Mouse (Mus musculus) CH12.LX (cell line): Measurements from ENCODE around the gene Prickle3. TPM values are rescaled to one million over a fixed set of nuclear protein-coding genes. Genes with fewer than 3 reads are reported as not detected.
A peak's percentile ranks its signal among the peaks of the same experiment; 100 is the strongest.
"Not testable (repeated sequence)": the region's sequence is repeated elsewhere in the genome, so short reads cannot be mapped to it uniquely, and the experiment has no call there.

ENCODE experiments used
- DNase-seq: peaks from one replicate; pipeline ENCODE4 v3.0.0-alpha.2; 2013; ENCODE audit errors: extremely low read depth
- H3K27ac ChIP-seq: 2 replicates; pipeline ENCODE4 v1.5.1; 2012; ENCODE audit warnings: low read depth, mild to moderate bottlenecking, control low read depth, moderate library complexity; ENCODE audit not compliant: insufficient read depth
- H3K27me3 ChIP-seq: replicated peaks from 2 replicates; pipeline ENCODE3; 2012; ENCODE audit warnings: inconsistent platforms
- H3K36me3 ChIP-seq, 2 experiments: replicated peaks in 1 of 2; 2 replicates each; pipeline versions ENCODE3 to v1.6.1; 2012; ENCODE audit warnings: inconsistent platforms in 1 of 2, low read length in 1 of 2, mild to moderate bottlenecking in 1 of 2, mixed read lengths in 1 of 2, moderate library complexity in 1 of 2; ENCODE audit not compliant: control insufficient read depth in 1 of 2, insufficient read depth in 1 of 2
- H3K4me1 ChIP-seq, 2 experiments: 2 replicates each; pipeline ENCODE4 v1.6.1; 2012; ENCODE audit warnings: inconsistent platforms in 1 of 2, moderate library complexity in 1 of 2; ENCODE audit not compliant: insufficient read depth in 2 of 2, control insufficient read depth in 1 of 2
- H3K4me2 ChIP-seq: 2 replicates; pipeline ENCODE4 v1.6.1; 2012; ENCODE audit warnings: low read depth, mild to moderate bottlenecking, control low read depth; ENCODE audit not compliant: poor library complexity, insufficient read depth, severe bottlenecking
- H3K4me3 ChIP-seq, 3 experiments: fragments of 150-350 bp in 1 of 3; sonication (generic) in 1 of 3; replicated peaks in 1 of 3; 2 replicates each; pipeline versions ENCODE3 to v1.5.1; 2011 to 2012; ENCODE audit warnings: low read depth in 2 of 3, low read length in 2 of 3, mild to moderate bottlenecking in 2 of 3, moderate library complexity in 2 of 3, control low read depth in 1 of 3, improper control_type of control experiment in 1 of 3, inconsistent platforms in 1 of 3, mixed read lengths in 1 of 3; ENCODE audit not compliant: poor library complexity in 1 of 3
- H3K79me2 ChIP-seq: replicated peaks from 2 replicates; pipeline ENCODE4 v1.6.1; 2012; ENCODE audit warnings: mild to moderate bottlenecking, moderate library complexity; ENCODE audit not compliant: control insufficient read depth, poor library complexity, insufficient read depth, severe bottlenecking; ENCODE audit errors: extremely low read depth
- H3K9ac ChIP-seq: 2 replicates; pipeline ENCODE4 v1.6.1; 2012; ENCODE audit warnings: low read depth, mild to moderate bottlenecking, control low read depth, moderate library complexity; ENCODE audit not compliant: insufficient read depth
- H3K9me3 ChIP-seq: replicated peaks from 2 replicates; pipeline ENCODE3; 2012; ENCODE audit warnings: low read length, inconsistent platforms, mixed read lengths
- BHLHE40 ChIP-seq: IDR thresholded peaks from 2 replicates; pipeline ENCODE4 v1.6.1; 2011; ENCODE audit warnings: mild to moderate bottlenecking, low read depth, low read length, improper control_type of control experiment
- CTCF ChIP-seq, 2 experiments: IDR thresholded peaks in 1 of 2; conservative IDR thresholded peaks in 1 of 2; 2 replicates each; pipeline ENCODE4 v1.5.1; 2011 to 2012; ENCODE audit warnings: low read depth in 2 of 2, low read length in 2 of 2, improper control_type of control experiment in 1 of 2, inconsistent platforms in 1 of 2, mild to moderate bottlenecking in 1 of 2, moderate library complexity in 1 of 2
- ELF1 ChIP-seq: IDR thresholded peaks from 2 replicates; pipeline ENCODE4 v1.6.1; 2014; ENCODE audit warnings: low read depth, mild to moderate bottlenecking, inconsistent platforms, low read length, improper control_type of control experiment
- ETS1 ChIP-seq: conservative IDR thresholded peaks from 2 replicates; pipeline ENCODE4 v1.6.1; 2012; ENCODE audit warnings: low read depth, mild to moderate bottlenecking, inconsistent platforms, low read length, improper control_type of control experiment, moderate library complexity
- GABPA ChIP-seq: IDR thresholded peaks from 2 replicates; pipeline ENCODE4 v1.6.1; 2012; ENCODE audit warnings: low read depth, low read length, improper control_type of control experiment, inconsistent platforms; ENCODE audit not compliant: insufficient replicate concordance
- HCFC1 ChIP-seq: IDR thresholded peaks from 2 replicates; pipeline ENCODE4 v1.6.1; 2012; ENCODE audit warnings: low read depth, mild to moderate bottlenecking, inconsistent platforms, low read length, improper control_type of control experiment
- IRF4 ChIP-seq: IDR thresholded peaks from 2 replicates; pipeline ENCODE4 v1.6.1; 2014; ENCODE audit warnings: low read depth, mild to moderate bottlenecking, inconsistent platforms, low read length, improper control_type of control experiment
- JUN ChIP-seq: IDR thresholded peaks from 2 replicates; pipeline ENCODE4 v1.6.1; 2011; ENCODE audit warnings: low read depth, mild to moderate bottlenecking, low read length, improper control_type of control experiment, moderate library complexity; ENCODE audit not compliant: insufficient read depth
- KAT2A ChIP-seq: IDR thresholded peaks from 2 replicates; pipeline ENCODE4 v1.6.1; 2012; ENCODE audit warnings: low read length, improper control_type of control experiment, inconsistent platforms; ENCODE audit not compliant: insufficient replicate concordance
- MAX ChIP-seq: IDR thresholded peaks from 2 replicates; pipeline ENCODE4 v1.6.1; 2011; ENCODE audit warnings: low read length, improper control_type of control experiment
- MAZ ChIP-seq: IDR thresholded peaks from 2 replicates; pipeline ENCODE4 v1.6.1; 2012; ENCODE audit warnings: low read depth, mild to moderate bottlenecking, inconsistent platforms, low read length, improper control_type of control experiment, moderate library complexity
- MEF2A ChIP-seq: IDR thresholded peaks from 2 replicates; pipeline ENCODE4 v1.6.1; 2014; ENCODE audit warnings: low read depth, mild to moderate bottlenecking, inconsistent platforms, low read length, improper control_type of control experiment, borderline replicate concordance
- MXI1 ChIP-seq: IDR thresholded peaks from 2 replicates; pipeline ENCODE4 v1.6.1; 2011; ENCODE audit warnings: mild to moderate bottlenecking, low read depth, low read length, improper control_type of control experiment
- NELFE ChIP-seq: IDR thresholded peaks from 2 replicates; pipeline ENCODE4 v1.6.1; 2011; ENCODE audit warnings: low read depth, low read length, improper control_type of control experiment
- NRF1 ChIP-seq: IDR thresholded peaks from 2 replicates; pipeline ENCODE4 v1.6.1; 2014; ENCODE audit warnings: low read depth, mild to moderate bottlenecking, inconsistent platforms, low read length, improper control_type of control experiment, moderate library complexity
- POLR2A ChIP-seq: IDR thresholded peaks from 2 replicates; pipeline ENCODE4 v1.6.1; 2011; ENCODE audit warnings: low read depth, mild to moderate bottlenecking, improper control_type of control experiment, low read length
- POLR2AphosphoS2 ChIP-seq: IDR thresholded peaks from 2 replicates; pipeline ENCODE4 v1.6.1; 2011; ENCODE audit warnings: low read depth, low read length, improper control_type of control experiment
- RAD21 ChIP-seq: IDR thresholded peaks from 2 replicates; pipeline ENCODE4 v1.6.1; 2011; ENCODE audit warnings: low read depth, mild to moderate bottlenecking, low read length, improper control_type of control experiment, moderate library complexity
- SIN3A ChIP-seq: IDR thresholded peaks from 2 replicates; pipeline ENCODE4 v1.6.1; 2012; ENCODE audit warnings: low read length, improper control_type of control experiment, inconsistent platforms
- TBP ChIP-seq: conservative IDR thresholded peaks from 2 replicates; pipeline ENCODE4 v1.6.1; 2011; ENCODE audit warnings: low read depth, low read length, improper control_type of control experiment
- TCF12 ChIP-seq: IDR thresholded peaks from 2 replicates; pipeline ENCODE4 v1.6.1; 2014; ENCODE audit warnings: low read depth, mild to moderate bottlenecking, inconsistent platforms, low read length, improper control_type of control experiment
- ZNF384 ChIP-seq: IDR thresholded peaks from 2 replicates; pipeline ENCODE4 v1.6.1; 2012; ENCODE audit warnings: low read depth, low read length, improper control_type of control experiment, inconsistent platforms
- dilution Hi-C: fragments of 300-500 bp; cut with MboI; formaldehyde crosslinking; loops from 2 replicates; pipeline ENCODE4 v1.14.3; 2020; ENCODE audit warnings: low sequenced_read_pairs; ENCODE audit not compliant: extremely low pct_unique_long_range_greater_than_20kb, extremely low pct_ligation_motif_present
- in situ Hi-C: fragments of 300-500 bp; cut with MboI; formaldehyde crosslinking; loops from 3 replicates; pipeline ENCODE4 v1.14.3; 2019; ENCODE audit warnings: low sequenced_read_pairs, low pct_ligation_motif_present, low pct_unique_long_range_greater_than_20kb, mixed read lengths
- polyA plus RNA-seq: library from polyadenylated mRNA; unstranded; fragments of >175 nt; gene quantifications from 2 replicates; pipeline ENCODE4 v1.2.1, GENCODE M21; 2012; ENCODE audit warnings: low read depth; ENCODE audit not compliant: insufficient read length
- total RNA-seq, 2 experiments: library from RNA; depleted of rRNA; stranded (reverse); fragments of 300-350 nt in 1 of 2; fragments of >200 nt in 1 of 2; gene quantifications; 2 replicates each; pipeline ENCODE4 v1.2.3; 2012 to 2014

Prickle3 gene
- total and polyA plus RNA-seq, 3 experiments = 2.2 to 12.5 (median 4.5) TPM

- Histone ChIP-seq H3K9me3 (no peaks in the 10 kb centered on the region), H3K4me1 (peaks cover 4 to 11% of the 10 kb centered on the region in 2 experiments; a peak in 3 of 4 replicates), H3K79me2 (peaks cover 24% of the 10 kb centered on the region), H3K27ac (no peak within 1 kb of the TSS), H3K27me3 (no peaks in the 10 kb centered on the region), H3K4me3 (peak within 1 kb of the TSS; percentile 67 to 84 (median 70)), H3K4me2 (peak within 1 kb of the TSS; percentile 78), H3K9ac (peak within 1 kb of the TSS; percentile 95), H3K36me3 (peaks cover 24 to 34% of the 10 kb centered on the region in 2 experiments)
- DNase-seq = peak; percentile 91
- in situ Hi-C loops (no loop called here), dilution Hi-C loops (no loop called here)
- TF ChIP-seq KAT2A (peak; percentile 95; the same call in 1 of the 2 replicates), BHLHE40 (peak; percentile 85), SIN3A (peak; percentile 48; the same call in 1 of the 2 replicates), TCF12 (0 out of 2 replicates have a peak, but pooled peaks have one; percentile 32), POLR2AphosphoS2 (peak; percentile 38; the same call in 1 of the 2 replicates), MXI1 (peak; percentile 58), MAX (no peak; the same call in 1 of the 2 replicates), ZNF384 (no peak), NELFE (peak; percentile 79), NRF1 (peak; percentile 71), MEF2A (peak; percentile 15; the same call in 1 of the 2 replicates), ETS1 (0 out of 2 replicates have a peak, but pooled peaks have one; percentile 36), MAZ (no peak), POLR2A (peak; percentile 83), JUN (no peak), RAD21 (no peak), IRF4 (0 out of 2 replicates have a peak, but pooled peaks have one; percentile 30), TBP (0 out of 2 replicates have a peak, but pooled peaks have one; percentile 19), CTCF (conservative IDR thresholded peaks at IDR 0.05 in 1 of 2, IDR thresholded peaks at IDR 0.05 in 1 of 2; ENCODE audit: low read depth in 2 of 2, low read length in 2 of 2) (no peak), ELF1 (peak; percentile 89), HCFC1 (peak; percentile 100), GABPA (peak; percentile 53; the same call in 1 of the 2 replicates)
Measured at GRCm38 (mm10) chrX:7696954-7697381, 39.9 kb downstream of the Prickle3 start, which contains the start of gene Gpkow. Gpkow (plus strand) TSS chrX:7697131.

GRCm38 (mm10) chrX:7713764-7714134 is 56.7 kb downstream of the Prickle3 start:
- H3K27me3 ChIP-seq, DNase-seq, H3K36me3 ChIP-seq, H3K9me3 ChIP-seq, H3K27ac ChIP-seq, dilution Hi-C loops, H3K4me1 ChIP-seq, in situ Hi-C loops, H3K79me2 ChIP-seq: not testable (repeated sequence)
- H3K4me2 ChIP-seq = peak overlapping the region; percentile 44; the same call in 1 of the 2 replicates
- H3K4me3 ChIP-seq = peak overlapping the region; percentile 47 to 57 (median 53)
- H3K9ac ChIP-seq = peak overlapping the region; percentile 76; the same call in 1 of the 2 replicates
